Mouse (Mus musculus): ENCODE measurements around the gene Arhgef26. TPM values are rescaled to one million over a fixed set of nuclear protein-coding genes. Genes with fewer than 3 reads are reported as not detected.

Gene Arhgef26
- total and polyA plus RNA-seq, 3 experiments: 0.08 TPM; not detected in 2

DNA sequence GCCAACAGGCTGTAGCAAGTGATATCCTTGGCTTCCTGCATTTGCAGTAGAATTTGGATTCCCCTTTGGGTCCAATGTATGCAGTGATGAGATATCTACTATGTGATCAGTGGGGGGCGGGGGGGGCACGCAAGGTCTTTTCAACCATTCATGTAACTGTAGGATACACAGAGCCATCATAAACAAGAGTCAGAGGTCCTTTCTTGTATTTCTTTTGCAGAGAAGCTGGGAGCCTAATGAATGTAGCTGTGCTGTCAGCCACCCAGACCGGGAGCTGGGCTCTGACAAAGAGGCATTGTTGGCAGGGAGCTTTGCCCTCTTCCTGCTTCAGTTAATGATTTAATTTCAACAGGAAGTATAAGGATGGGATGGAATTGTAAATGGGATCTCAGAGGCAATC is 116.0 kb downstream of the Arhgef26 start:
- Histone ChIP-seq H3K4me1 (ENCODE audit: control insufficient read depth in 1 of 2, insufficient read depth in 2 of 2, low read length in 2 of 2) (no peaks in the 10 kb centered on the region), H3K9me3 (replicated peaks; ENCODE audit: insufficient read depth, low read length) (no peaks in the 10 kb centered on the region), H3K79me2 (ENCODE audit: control insufficient read depth, insufficient read depth, low read length, poor library complexity) (no peaks in the 10 kb centered on the region), H3K4me3 (ENCODE audit: control insufficient read depth in 1 of 2, insufficient read depth in 1 of 2, low read depth in 2 of 2, low read length in 2 of 2) (no peak overlapping the region), H3K9ac (ENCODE audit: control insufficient read depth, low read depth, low read length, poor library complexity, severe bottlenecking) (no peak overlapping the region), H3K27ac (ENCODE audit: control insufficient read depth, low read depth, low read length) (no peak overlapping the region), H3K27me3 (ENCODE audit: control insufficient read depth in 1 of 2, insufficient read depth in 2 of 2, low read length in 2 of 2) (no peaks in the 10 kb centered on the region), H3K36me3 (ENCODE audit: control insufficient read depth in 1 of 2, insufficient read depth in 2 of 2, low read length in 2 of 2) (no peaks in the 10 kb centered on the region)
- no peak for TF ChIP-seq POLR2AphosphoS5 (IDR thresholded peaks at IDR 0.05; ENCODE audit: borderline replicate concordance, low read depth, low read length)
- TF ChIP-seq E2F4 (IDR thresholded peaks at IDR 0.05; ENCODE audit: borderline replicate concordance, low read depth, low read length): no peak
- no peak for TF ChIP-seq USF2 (IDR thresholded peaks at IDR 0.05; ENCODE audit: borderline replicate concordance in 1 of 2, insufficient read depth in 1 of 2, low read depth in 1 of 2, low read length in 2 of 2)
- no peak for TF ChIP-seq MXI1 (IDR thresholded peaks at IDR 0.05; ENCODE audit: low read depth, low read length)
- no peak for TF ChIP-seq POLR2AphosphoS2 (IDR thresholded peaks at IDR 0.05; ENCODE audit: low read length)
- no peak for TF ChIP-seq MAFK (IDR thresholded peaks at IDR 0.05; ENCODE audit: borderline replicate concordance, low read depth, low read length)
- no peak for TF ChIP-seq NELFE (IDR thresholded peaks at IDR 0.05; ENCODE audit: low read depth, low read length)
- TF ChIP-seq ELF1 (IDR thresholded peaks at IDR 0.05; ENCODE audit: low read depth, low read length): no peak
- TF ChIP-seq MAZ (IDR thresholded peaks at IDR 0.05; ENCODE audit: low read depth, low read length): no peak
- no peak for TF ChIP-seq MYB (IDR thresholded peaks at IDR 0.05; ENCODE audit: low read depth, low read length)
- TF ChIP-seq GABPA (IDR thresholded peaks at IDR 0.05; ENCODE audit: low read depth, low read length): no peak
- no peak for DNase-seq (ENCODE audit: low read depth, low spot score)

GRCm38 (mm10) chr3:62455854-62456253 is 117.7 kb downstream of the Arhgef26 start:
- Histone ChIP-seq H3K4me3 (ENCODE audit: control insufficient read depth in 1 of 2, insufficient read depth in 1 of 2, low read depth in 2 of 2, low read length in 2 of 2) (no peak overlapping the region), H3K9me3 (replicated peaks; ENCODE audit: insufficient read depth, low read length) (no peaks in the 10 kb centered on the region), H3K79me2 (ENCODE audit: control insufficient read depth, insufficient read depth, low read length, poor library complexity) (no peaks in the 10 kb centered on the region), H3K27ac (ENCODE audit: control insufficient read depth, low read depth, low read length) (no peak overlapping the region), H3K27me3 (ENCODE audit: control insufficient read depth in 1 of 2, insufficient read depth in 2 of 2, low read length in 2 of 2) (no peaks in the 10 kb centered on the region), H3K36me3 (ENCODE audit: control insufficient read depth in 1 of 2, insufficient read depth in 2 of 2, low read length in 2 of 2) (peaks cover 0 to 3% of the 10 kb centered on the region in 2 experiments; a peak in 2 of 4 replicates), H3K4me1 (ENCODE audit: control insufficient read depth in 1 of 2, insufficient read depth in 2 of 2, low read length in 2 of 2) (peaks cover 0 to 5% of the 10 kb centered on the region in 2 experiments; a peak in 3 of 4 replicates), H3K9ac (ENCODE audit: control insufficient read depth, low read depth, low read length, poor library complexity, severe bottlenecking) (no peak overlapping the region)
- no peak for TF ChIP-seq POLR2A (IDR thresholded peaks at IDR 0.05; ENCODE audit: control insufficient read depth in 1 of 2, insufficient read depth in 1 of 2, low read depth in 1 of 2, low read length in 2 of 2, poor library complexity in 1 of 2)
- no peak for TF ChIP-seq GATA1 (IDR thresholded peaks at IDR 0.05; ENCODE audit: low read depth, low read length)
- no peak for TF ChIP-seq SIN3A (IDR thresholded peaks at IDR 0.05; ENCODE audit: low read length)
- no peak for TF ChIP-seq NRF1 (IDR thresholded peaks at IDR 0.05; ENCODE audit: insufficient read depth, low read depth, low read length, poor library complexity, severe bottlenecking)
- no peak for TF ChIP-seq CHD2 (IDR thresholded peaks at IDR 0.05; ENCODE audit: low read length)
- no peak for TF ChIP-seq MAZ (IDR thresholded peaks at IDR 0.05; ENCODE audit: low read depth, low read length)
- no peak for TF ChIP-seq ZNF384 (IDR thresholded peaks at IDR 0.05; ENCODE audit: low read depth, low read length)
- TF ChIP-seq NELFE (IDR thresholded peaks at IDR 0.05; ENCODE audit: low read depth, low read length): no peak
- no peak for TF ChIP-seq POLR2AphosphoS2 (IDR thresholded peaks at IDR 0.05; ENCODE audit: low read length)
- no peak for TF ChIP-seq CHD1 (IDR thresholded peaks at IDR 0.05; ENCODE audit: low read depth, low read length)
- no peak for TF ChIP-seq JUND (IDR thresholded peaks at IDR 0.05; ENCODE audit: low read depth, low read length)
- no peak for DNase-seq (ENCODE audit: low read depth, low spot score)
